ENCODE assay signal across 24 mouse cellular contexts in genomic region chr4:54905399-54905953, GRCm38 (mm10). TPM values are rescaled to one million over a fixed set of nuclear protein-coding genes. Genes with fewer than 3 reads are reported as not detected.
A peak's percentile ranks its signal among the peaks of the same experiment; 100 is the strongest.
DNase-seq lines count a peak whose midpoint lies in the region; ATAC-seq lines count a peak whose summit lies in the region.
"Had no signal": no experiment of that assay in that cellular context is flagged by ENCODE, and none has a peak within 500 bp of the region (broad histone marks: within the 10 kb centered on the region; RNA-seq: fewer than 3 reads in every experiment).

No protein-coding gene starts in this region.

- no peak overlapping the region for H3K4me3 ChIP-seq in kidney, embryonic 14.5 days (ENCODE audit: low read length)
- H3K4me3 ChIP-seq: forebrain, embryonic 10.5 days; forebrain, embryonic 13.5 days; heart, embryonic 13.5 days had no signal

- H3K9ac ChIP-seq in kidney, embryonic 14.5 days (ENCODE audit: low read depth, low read length): no peak overlapping the region
- H3K9ac ChIP-seq: forebrain, embryonic 13.5 days; heart, embryonic 13.5 days; hindbrain, embryonic 14.5 days had no signal

- no peak for ATAC-seq in kidney, embryonic 14.5 days (ENCODE audit: low FRiP score, low TSS enrichment)
- ATAC-seq: CD4-positive, CD25-positive, alpha-beta regulatory T cell, adult 4 months; forebrain, embryonic 13.5 days; forebrain, embryonic 16.5 days; hindbrain, postnatal 0 days; inflammation-experienced regulatory T-cells, adult 6 months; intestine, embryonic 16.5 days had no signal

- 72% methylated on average over 7 of the region's 7 CpGs for WGBS in kidney, embryonic 14.5 days

- no peak overlapping the region for H3K4me2 ChIP-seq in kidney, embryonic 14.5 days (replicated peaks; ENCODE audit: low read depth, low read length)
- H3K4me2 ChIP-seq: forebrain, embryonic 13.5 days; heart, embryonic 13.5 days; hindbrain, embryonic 14.5 days had no signal

- no peaks in the 10 kb centered on the region for H3K4me1 ChIP-seq in kidney, embryonic 14.5 days (ENCODE audit: control insufficient read depth, insufficient read depth, low read length)
- H3K4me1 ChIP-seq: forebrain, embryonic 10.5 days; forebrain, embryonic 13.5 days; heart, embryonic 13.5 days had no signal

- peak; percentile 3 for DNase-seq in adrenal gland, postnatal 10 days
- no peak for DNase-seq in adrenal gland, postnatal 4 days (ENCODE audit: low spot score in 2 of 2)
- peak; percentile 8 to 9 for DNase-seq in heart, adult 18-20 months
- DNase-seq in heart, adult 8-10 months (ENCODE audit: low spot score): no peak
- peak; percentile 10 for DNase-seq in kidney, postnatal 14 days
- peak; percentile 14 for DNase-seq in skeletal muscle tissue, adult 2 months (ENCODE audit: low read depth, low spot score)
- no peak for DNase-seq in cerebellum, adult 8-10 months
- DNase-seq: cerebellum, adult 11-12 months; cerebellum, adult 9-10 months; cerebellum, postnatal 14 days; gastrocnemius, postnatal 25 days; heart, postnatal 14 days; heart, postnatal 4 days had no signal

- no peaks in the 10 kb centered on the region for H3K27me3 ChIP-seq in kidney, embryonic 14.5 days (ENCODE audit: control insufficient read depth, insufficient read depth, low read length)
- H3K27me3 ChIP-seq: forebrain, embryonic 13.5 days; heart, embryonic 13.5 days had no signal

- no peak overlapping the region for H3K27ac ChIP-seq in kidney, embryonic 14.5 days (ENCODE audit: low read depth, low read length)
- H3K27ac ChIP-seq: forebrain, embryonic 10.5 days; forebrain, embryonic 13.5 days; heart, embryonic 13.5 days; hindbrain, embryonic 14.5 days; hindbrain, postnatal 0 days had no signal

- H3K9me3 ChIP-seq in kidney, embryonic 14.5 days (ENCODE audit: control insufficient read depth, low read length): no peaks in the 10 kb centered on the region
- H3K9me3 ChIP-seq: forebrain, embryonic 10.5 days; forebrain, embryonic 13.5 days; heart, embryonic 13.5 days had no signal

- H3K36me3 ChIP-seq in kidney, embryonic 14.5 days (ENCODE audit: control insufficient read depth, insufficient read depth, low read length): no peaks in the 10 kb centered on the region
- H3K36me3 ChIP-seq: forebrain, embryonic 10.5 days; heart, embryonic 13.5 days had no signal

RNA-seq across cellular contexts. Expression of gene Zfp462, which starts 39.4 kb away (rescaled TPM):
- total RNA-seq in adrenal gland, postnatal 10 days (2021): 10 to 100 TPM; 36.5 to 49.0 TPM
- total RNA-seq in adrenal gland, postnatal 4 days (2021): 10 to 100 TPM; 63.1 to 67.5 TPM
- total RNA-seq in heart, adult 18-20 months (2021): 1 to 10 TPM; 2.9 to 4.6 TPM
- total RNA-seq in heart, adult 8-10 months (2022): 1 to 10 TPM; 4.4 to 7.8 (median 6.4) TPM
- 6.2 and 10.0 TPM in 2 replicates for polyA plus RNA-seq in kidney, embryonic 14.5 days (2014; fragmentation: Nextera tagmentation; extraction: Ambion mirVana)
- total RNA-seq: MEL had no signal
- polyA plus RNA-seq: CD4-positive, CD25-positive, alpha-beta regulatory T cell, adult 4 months had no signal

Comparison
In these comparisons a context has a peak if more than half of its experiments do, and no peak if none do; other contexts are left out.
1. DNase-seq: peak in adrenal gland, postnatal 10 days (single experiment), heart, adult 18-20 months (2 of 2), kidney, postnatal 14 days (single experiment) and skeletal muscle tissue, adult 2 months (single experiment); none in adrenal gland, postnatal 4 days (0 of 2), heart, adult 8-10 months (single experiment) and cerebellum, adult 8-10 months (single experiment).
2. RNA of gene Zfp462, which starts 39.4 kb away (total RNA-seq): 63.1 to 67.5 TPM in adrenal gland, postnatal 4 days and 36.5 to 49.0 TPM in adrenal gland, postnatal 10 days; 4.4 to 7.8 TPM in heart, adult 8-10 months and 2.9 to 4.6 TPM in heart, adult 18-20 months; every median in the first group is over 4 times any median in the second.